Mouse (Mus musculus) cerebellum, adult 9-11 months (tissue): Measurements from ENCODE around the gene Phf20.

Source experiments
- DNase-seq: peaks from one replicate; pipeline ENCODE4 v3.0.0; 2022

The Phf20 gene

GRCm38 (mm10) chr2:156278226-156279017 is 82.2 kb downstream of the Phf20 start:
- DNase-seq = peak; percentile 79

- DNase-seq = peak; percentile 59
Measured at GRCm38 (mm10) chr2:156281227-156281626, 85.0 kb downstream of the Phf20 start.

- DNase-seq = no peak
Measured at GRCm38 (mm10) chr2:156285161-156285560, 88.9 kb downstream of the Phf20 start.

- DNase-seq = no peak
Measured at GRCm38 (mm10) chr2:156286733-156287132, 90.5 kb downstream of the Phf20 start.

GRCm38 (mm10) chr2:156288222-156288621 is 92.0 kb downstream of the Phf20 start:
- DNase-seq = no peak

- DNase-seq = peak; percentile 82
Measured at GRCm38 (mm10) chr2:156289552-156290160, 93.4 kb downstream of the Phf20 start.

GRCm38 (mm10) chr2:156291998-156292397 is 95.7 kb downstream of the Phf20 start:
- DNase-seq = no peak

- no peak for DNase-seq
Measured at GRCm38 (mm10) chr2:156295601-156296063, 99.4 kb downstream of the Phf20 start.

- no peak for DNase-seq
Measured at GRCm38 (mm10) chr2:156296190-156296589, 99.9 kb downstream of the Phf20 start.

- no peak for DNase-seq
Measured at GRCm38 (mm10) chr2:156297653-156298052, 101.4 kb downstream of the Phf20 start.

GRCm38 (mm10) chr2:156298458-156298857 is 102.2 kb downstream of the Phf20 start:
- DNase-seq = no peak

GRCm38 (mm10) chr2:156302063-156302462 is 105.8 kb downstream of the Phf20 start:
- no peak for DNase-seq

- DNase-seq = no peak
Measured at GRCm38 (mm10) chr2:156304351-156304750, 108.1 kb downstream of the Phf20 start.

GRCm38 (mm10) chr2:156305818-156306217 is 109.6 kb downstream of the Phf20 start:
- no peak for DNase-seq

GRCm38 (mm10) chr2:156307261-156307660 is 111.0 kb downstream of the Phf20 start:
- DNase-seq = no peak

GRCm38 (mm10) chr2:156309948-156310347 is 113.7 kb downstream of the Phf20 start:
- no peak for DNase-seq

GRCm38 (mm10) chr2:156310455-156310854 is 114.2 kb downstream of the Phf20 start:
- no peak for DNase-seq

- no peak for DNase-seq
Measured at GRCm38 (mm10) chr2:156310945-156311344, 114.7 kb downstream of the Phf20 start.

- DNase-seq = no peak
Measured at GRCm38 (mm10) chr2:156311441-156311840, 115.2 kb downstream of the Phf20 start.

GRCm38 (mm10) chr2:156311841-156312291 is 115.6 kb downstream of the Phf20 start:
- no peak for DNase-seq

GRCm38 (mm10) chr2:156312297-156312897 is 116.1 kb downstream of the Phf20 start, which contains the start of the genes Cnbd2 and Scand1:
Cnbd2 (plus strand) TSS chr2:156312299.
Scand1 (minus strand) TSS chr2:156312704.
- DNase-seq = peak; percentile 86

GRCm38 (mm10) chr2:156313153-156313552 is 116.9 kb downstream of the Phf20 start:
- no peak for DNase-seq

- no peak for DNase-seq
Measured at GRCm38 (mm10) chr2:156314811-156315210, 118.5 kb downstream of the Phf20 start.

- no peak for DNase-seq
Measured at GRCm38 (mm10) chr2:156318491-156318890, 122.2 kb downstream of the Phf20 start.
